Mouse (Mus musculus): ENCODE data around the gene Sprn.

- no peak for TF ChIP-seq CTCF (IDR thresholded peaks at IDR 0.05; ENCODE audit: borderline replicate concordance, insufficient read depth, low read length)
- TF ChIP-seq POLR2A (IDR thresholded peaks at IDR 0.05; ENCODE audit: low read depth, low read length) = no peak
These were observed at the start of gene Sprn for GRCm38 (mm10) chr7:140154218-140154927.
